Mouse (Mus musculus): Measurements from ENCODE around the gene Slc22a3. TPM values are rescaled to one million over a fixed set of nuclear protein-coding genes. Genes with fewer than 3 reads are reported as not detected.
A peak's percentile ranks its signal among the peaks of the same experiment; 100 is the strongest.

Gene Slc22a3
- polyA plus RNA-seq (2012; rRNA removed) (0.53 and 0.97 TPM in 2 replicates), polyA plus RNA-seq (2014; fragmentation: Nextera tagmentation; extraction: Ambion mirVana) (0.56 and 0.78 TPM in 2 replicates)

DNA sequence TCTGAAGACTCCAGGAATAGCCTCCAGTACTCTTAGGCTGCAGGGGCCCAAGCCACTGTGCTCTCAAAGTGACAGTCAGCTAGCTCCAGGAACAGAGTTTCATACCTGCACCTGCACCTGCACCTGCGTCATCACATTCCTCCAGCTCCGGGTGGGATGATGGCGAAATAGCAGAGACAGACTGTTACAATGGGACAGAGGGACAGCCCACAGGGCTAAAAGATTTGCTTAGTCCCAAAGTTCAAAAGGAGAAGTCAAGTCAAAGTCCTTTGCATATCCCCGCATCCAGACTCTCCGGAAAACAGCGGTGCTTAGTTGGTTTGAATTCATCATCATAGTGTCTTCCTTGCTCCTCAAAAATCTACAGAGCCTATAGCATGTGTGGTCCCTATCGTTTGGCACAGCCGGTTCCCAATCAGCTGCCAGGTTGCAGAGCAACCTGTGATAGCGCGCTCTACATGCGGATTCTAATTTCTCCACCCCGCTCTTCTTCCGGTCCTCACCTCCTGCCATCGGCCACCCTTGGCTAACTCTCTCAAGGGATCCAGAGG, at the start of gene Slc22a3:
Gene Slc22a3, minus strand, starts transcription at position 51 of the 551 bp plus-strand sequence.
- no peaks in the 10 kb centered on the region for H3K9me3 ChIP-seq (ENCODE audit: control insufficient read depth, low read length)
- ATAC-seq (ENCODE audit: insufficient read depth), result peak; percentile 39; the same call in 1 of the 2 replicates
- 9% methylated on average over 14 of the region's 14 CpGs for WGBS (ENCODE audit: insufficient replicate concordance)
- peaks cover 0 to 8% of the 10 kb centered on the region in 2 experiments; a peak in 2 of 4 replicates for H3K4me1 ChIP-seq (replicated peaks; ENCODE audit: control insufficient read depth in 2 of 2, insufficient read depth in 2 of 2, low read length in 1 of 2)
- no peaks in the 10 kb centered on the region for H3K36me3 ChIP-seq (replicated peaks; ENCODE audit: control insufficient read depth, insufficient read depth, low read depth)
- H3K27ac ChIP-seq, result no peak within 1 kb of the TSS
- peak within 1 kb of the TSS; percentile 55 for H3K4me2 ChIP-seq (ENCODE audit: low read depth)
- peak within 1 kb of the TSS; percentile 43 to 45 for H3K4me3 ChIP-seq (ENCODE audit: insufficient read depth in 1 of 2, low read depth in 2 of 2, low read length in 2 of 2)
- peak; percentile 22; the same call in 1 of the 2 replicates for TF ChIP-seq EP300 (IDR thresholded peaks at IDR 0.05; ENCODE audit: low read depth)
- TF ChIP-seq CTCF (IDR thresholded peaks at IDR 0.05; ENCODE audit: low read depth), result no peak
- no peak for DNase-seq (ENCODE audit: low read depth in 3 of 3, low spot score in 3 of 3)
- no peak within 1 kb of the TSS for H3K9ac ChIP-seq (replicated peaks)
- H3K27me3 ChIP-seq (ENCODE audit: control insufficient read depth, insufficient read depth, low read length), result peaks cover 24% of the 10 kb centered on the region

DNA sequence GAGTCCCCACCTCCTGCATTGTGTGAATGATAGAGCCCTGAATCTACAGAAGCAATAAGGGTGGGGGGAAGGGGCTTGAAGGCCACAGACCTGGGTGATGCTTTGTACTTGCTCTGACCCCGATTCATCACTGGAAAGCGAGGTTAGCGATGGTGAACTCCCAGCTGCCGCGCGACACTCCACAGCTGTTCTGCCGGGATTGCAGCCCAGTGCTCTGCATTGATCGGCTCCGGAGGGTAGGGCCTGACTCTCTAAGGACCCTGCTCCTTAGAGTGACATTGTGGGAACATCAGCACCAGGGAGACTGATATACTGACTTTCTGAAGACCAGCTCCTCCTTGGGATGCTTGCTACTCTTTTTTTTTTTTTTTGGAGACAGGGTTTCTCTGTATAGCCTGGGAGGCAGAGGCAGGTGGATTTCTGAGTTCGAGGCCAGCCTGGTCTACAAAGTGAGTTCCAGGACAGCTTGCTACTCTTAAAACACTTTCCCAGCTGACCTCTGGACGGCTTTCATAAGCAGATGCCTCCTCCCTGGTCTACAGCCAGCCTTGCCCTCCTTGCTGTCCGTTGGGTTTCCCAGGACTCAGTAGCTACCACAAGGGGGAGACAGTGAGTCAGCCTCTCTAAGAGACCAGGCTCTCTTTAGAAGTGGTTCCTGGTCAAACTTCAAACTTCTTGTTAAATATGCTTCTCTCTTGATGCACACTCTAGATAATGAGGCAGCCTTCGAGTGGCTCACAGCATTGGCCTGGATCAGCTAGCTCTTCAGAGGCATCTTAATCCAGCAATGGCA, 27.0 kb upstream of the Slc22a3 start:
- H3K9ac ChIP-seq (replicated peaks), result no peak overlapping the region
- no peak for TF ChIP-seq EP300 (IDR thresholded peaks at IDR 0.05; ENCODE audit: low read depth)
- peak; percentile 90 for TF ChIP-seq CTCF (IDR thresholded peaks at IDR 0.05; ENCODE audit: low read depth)
- H3K4me3 ChIP-seq (ENCODE audit: insufficient read depth in 1 of 2, low read depth in 2 of 2, low read length in 2 of 2), result no peak overlapping the region
- WGBS (ENCODE audit: insufficient replicate concordance), result 56% methylated on average over 13 of the region's 13 CpGs
- no peaks in the 10 kb centered on the region for H3K4me1 ChIP-seq (replicated peaks; ENCODE audit: control insufficient read depth in 2 of 2, insufficient read depth in 2 of 2, low read length in 1 of 2)
- H3K27me3 ChIP-seq (ENCODE audit: control insufficient read depth, insufficient read depth, low read length), result no peaks in the 10 kb centered on the region
- DNase-seq (ENCODE audit: low read depth in 3 of 3, low spot score in 3 of 3) (peak; percentile 30 to 41 (median 39)), ATAC-seq (ENCODE audit: insufficient read depth) (no peak)
- no peaks in the 10 kb centered on the region for H3K9me3 ChIP-seq (ENCODE audit: control insufficient read depth, low read length)
- H3K27ac ChIP-seq, result no peak overlapping the region
- H3K4me2 ChIP-seq (ENCODE audit: low read depth), result no peak overlapping the region
- no peaks in the 10 kb centered on the region for H3K36me3 ChIP-seq (replicated peaks; ENCODE audit: control insufficient read depth, insufficient read depth, low read depth)

DNA sequence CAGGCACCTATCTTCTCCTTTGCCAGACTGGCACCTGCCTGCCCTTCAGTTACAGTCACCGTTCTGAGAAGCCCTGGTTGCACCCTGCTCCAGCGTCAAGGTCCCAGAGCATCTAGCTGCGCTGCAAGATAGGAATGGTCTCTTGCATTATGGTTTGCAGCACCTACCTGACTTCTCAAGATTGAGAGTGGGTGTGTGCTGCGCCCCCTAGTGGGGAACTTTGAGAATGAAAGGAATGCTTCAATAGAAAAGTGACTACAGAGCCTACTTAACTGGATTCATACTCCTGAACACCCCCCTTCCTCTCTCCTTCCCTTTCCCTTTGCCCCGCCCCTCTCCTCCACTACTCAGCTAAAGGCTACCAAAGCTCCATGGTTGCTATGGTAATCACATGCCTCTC, 24.6 kb upstream of the Slc22a3 start:
- 21% methylated on average over 5 of the region's 5 CpGs for WGBS (ENCODE audit: insufficient replicate concordance)
- DNase-seq (ENCODE audit: low read depth in 3 of 3, low spot score in 3 of 3) (peak; percentile 14 to 35 (median 27)), ATAC-seq (ENCODE audit: insufficient read depth) (no peak)
- Histone ChIP-seq H3K36me3 (replicated peaks; ENCODE audit: control insufficient read depth, insufficient read depth, low read depth) (no peaks in the 10 kb centered on the region), H3K4me1 (replicated peaks; ENCODE audit: control insufficient read depth in 2 of 2, insufficient read depth in 2 of 2, low read length in 1 of 2) (no peaks in the 10 kb centered on the region), H3K27me3 (ENCODE audit: control insufficient read depth, insufficient read depth, low read length) (no peaks in the 10 kb centered on the region), H3K27ac (no peak overlapping the region), H3K4me2 (ENCODE audit: low read depth) (no peak overlapping the region), H3K4me3 (ENCODE audit: insufficient read depth in 1 of 2, low read depth in 2 of 2, low read length in 2 of 2) (no peak overlapping the region), H3K9me3 (ENCODE audit: control insufficient read depth, low read length) (no peaks in the 10 kb centered on the region), H3K9ac (replicated peaks) (no peak overlapping the region)
- TF ChIP-seq CTCF (IDR thresholded peaks at IDR 0.05; ENCODE audit: low read depth), result peak; percentile 84
- TF ChIP-seq EP300 (IDR thresholded peaks at IDR 0.05; ENCODE audit: low read depth), result no peak

GRCm38 (mm10) chr17:12530081-12530480, 22.6 kb upstream of the Slc22a3 start:
- no peak overlapping the region for H3K9ac ChIP-seq (replicated peaks)
- no peak overlapping the region for H3K27ac ChIP-seq
- no peaks in the 10 kb centered on the region for H3K9me3 ChIP-seq (ENCODE audit: control insufficient read depth, low read length)
- no peaks in the 10 kb centered on the region for H3K4me1 ChIP-seq (replicated peaks; ENCODE audit: control insufficient read depth in 2 of 2, insufficient read depth in 2 of 2, low read length in 1 of 2)
- WGBS (ENCODE audit: insufficient replicate concordance), result 58% methylated on average over 6 of the region's 6 CpGs
- H3K27me3 ChIP-seq (ENCODE audit: control insufficient read depth, insufficient read depth, low read length), result no peaks in the 10 kb centered on the region
- ATAC-seq (ENCODE audit: insufficient read depth) (no peak), DNase-seq (ENCODE audit: low read depth in 3 of 3, low spot score in 3 of 3) (no peak)
- TF ChIP-seq CTCF (IDR thresholded peaks at IDR 0.05; ENCODE audit: low read depth) (no peak), EP300 (IDR thresholded peaks at IDR 0.05; ENCODE audit: low read depth) (no peak)
- H3K36me3 ChIP-seq (replicated peaks; ENCODE audit: control insufficient read depth, insufficient read depth, low read depth), result no peaks in the 10 kb centered on the region
- no peak overlapping the region for H3K4me2 ChIP-seq (ENCODE audit: low read depth)
- no peak overlapping the region for H3K4me3 ChIP-seq (ENCODE audit: insufficient read depth in 1 of 2, low read depth in 2 of 2, low read length in 2 of 2)

DNA sequence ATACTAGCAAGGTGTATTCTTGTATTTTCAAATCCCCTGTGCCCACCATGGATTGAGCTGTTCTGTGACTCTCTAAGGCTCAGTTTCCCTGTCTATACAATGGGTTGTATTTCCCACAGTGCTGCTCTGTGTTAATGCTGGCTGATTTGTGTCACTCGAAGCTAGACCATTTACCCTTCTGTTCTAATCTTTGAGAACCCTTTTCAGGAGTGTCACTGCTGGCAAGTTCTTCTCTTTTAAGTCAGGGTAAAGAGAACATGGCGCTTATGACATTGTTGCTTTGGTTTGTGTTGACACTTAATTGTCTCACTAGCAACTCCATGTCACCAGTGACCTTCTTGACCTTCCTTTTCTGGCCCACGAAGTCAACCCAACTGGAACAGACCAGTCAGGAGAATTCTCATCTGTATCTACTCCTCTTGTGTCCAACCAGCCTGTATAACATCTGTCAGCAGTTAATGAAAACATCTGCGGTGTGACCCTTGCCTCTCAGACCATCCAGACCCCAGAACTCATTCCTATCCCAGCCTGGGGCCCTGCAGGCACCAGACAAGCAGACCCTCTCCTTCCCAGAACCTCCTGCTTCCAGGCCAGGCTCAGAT, 22.0 kb upstream of the Slc22a3 start:
- H3K27me3 ChIP-seq (ENCODE audit: control insufficient read depth, insufficient read depth, low read length), result no peaks in the 10 kb centered on the region
- H3K4me2 ChIP-seq (ENCODE audit: low read depth), result no peak overlapping the region
- H3K9ac ChIP-seq (replicated peaks), result no peak overlapping the region
- H3K9me3 ChIP-seq (ENCODE audit: control insufficient read depth, low read length), result no peaks in the 10 kb centered on the region
- TF ChIP-seq CTCF (IDR thresholded peaks at IDR 0.05; ENCODE audit: low read depth) (no peak), EP300 (IDR thresholded peaks at IDR 0.05; ENCODE audit: low read depth) (no peak)
- DNase-seq (ENCODE audit: low read depth in 3 of 3, low spot score in 3 of 3), result no peak
- WGBS (ENCODE audit: insufficient replicate concordance), result 45% methylated on average over 4 of the region's 4 CpGs
- H3K4me1 ChIP-seq (replicated peaks; ENCODE audit: control insufficient read depth in 2 of 2, insufficient read depth in 2 of 2, low read length in 1 of 2), result no peaks in the 10 kb centered on the region
- no peak overlapping the region for H3K4me3 ChIP-seq (ENCODE audit: insufficient read depth in 1 of 2, low read depth in 2 of 2, low read length in 2 of 2)
- H3K36me3 ChIP-seq (replicated peaks; ENCODE audit: control insufficient read depth, insufficient read depth, low read depth), result no peaks in the 10 kb centered on the region
- no peak overlapping the region for H3K27ac ChIP-seq
- no peak for ATAC-seq (ENCODE audit: insufficient read depth)
